Mouse (Mus musculus) small intestine, adult 2 months (tissue): Measurements from ENCODE around the gene Tdg.

Experiments used
- CTCF ChIP-seq: fragments of 200-500 bp; IDR thresholded peaks from 2 replicates; pipeline ENCODE4 v1.5.1; 2012; ENCODE audit warnings: low read depth, mild to moderate bottlenecking, control low read depth, inconsistent platforms, low read length, moderate library complexity, mixed read lengths; ENCODE audit not compliant: insufficient replicate concordance, insufficient read length; ENCODE audit errors: extremely low read depth
- POLR2A ChIP-seq: fragments of 200-500 bp; IDR thresholded peaks from 2 replicates; pipeline ENCODE4 v1.6.1; 2012; ENCODE audit warnings: low read depth, mild to moderate bottlenecking, control low read depth, inconsistent platforms, low read length, moderate library complexity

GRCm38 (mm10) chr10:82695956-82696355, 66.3 kb downstream of the Tdg start, which contains the start of gene Hcfc2:
- TF ChIP-seq POLR2A = no peak
- TF ChIP-seq CTCF = no peak
